Mouse (Mus musculus) liver, embryonic 13.5 days (tissue): ENCODE data around the gene Gstm6. TPM values are rescaled to one million over a fixed set of nuclear protein-coding genes. Genes with fewer than 3 reads are reported as not detected.

ENCODE experiments used
- ATAC-seq: fragments of 200-750 bp; cut with Nextera tagmentation; 2 replicates; pipeline ENCODE4 v1.8.0; 2017; ENCODE audit warnings: low read depth, mild to moderate bottlenecking, moderate number of reproducible peaks, moderate library complexity
- DNase-seq: peaks from one replicate; pipeline ENCODE4 v3.0.0; 2022
- H3K27ac ChIP-seq: fragments of 300-500 bp; sonication (generic); 2 replicates; pipeline ENCODE4 v1.5.1; 2015; ENCODE audit warnings: moderate library complexity, mild to moderate bottlenecking, inconsistent platforms
- H3K27me3 ChIP-seq: fragments of 300-500 bp; sonication (generic); 2 replicates; pipeline ENCODE4 v1.6.1; 2015; ENCODE audit warnings: mild to moderate bottlenecking, inconsistent platforms
- H3K36me3 ChIP-seq: fragments of 300-500 bp; sonication (generic); 2 replicates; pipeline ENCODE4 v1.6.1; 2015; ENCODE audit warnings: mild to moderate bottlenecking, inconsistent platforms
- H3K4me1 ChIP-seq: fragments of 300-500 bp; sonication (generic); replicated peaks from 2 replicates; pipeline ENCODE4 v1.6.1; 2015; ENCODE audit warnings: inconsistent platforms
- H3K4me2 ChIP-seq: fragments of 300-500 bp; sonication (generic); 2 replicates; pipeline ENCODE4 v1.6.1; 2015; ENCODE audit warnings: inconsistent platforms, mild to moderate bottlenecking, moderate library complexity
- H3K4me3 ChIP-seq: fragments of 300-500 bp; sonication (generic); replicated peaks from 2 replicates; pipeline ENCODE4 v1.5.1; 2015; ENCODE audit warnings: mild to moderate bottlenecking, inconsistent platforms
- H3K9ac ChIP-seq: fragments of 300-500 bp; sonication (generic); 2 replicates; pipeline ENCODE4 v1.6.1; 2015; ENCODE audit warnings: mild to moderate bottlenecking, inconsistent platforms
- H3K9me3 ChIP-seq: fragments of 300-500 bp; sonication (generic); replicated peaks from 2 replicates; pipeline ENCODE4 v1.6.1; 2016; ENCODE audit warnings: inconsistent platforms
- WGBS: fragments of 180-500 bp; shearing (Covaris S2); methylation state at CpG from one replicate; pipeline ENCODE4 v1.1.7; 2015; ENCODE audit not compliant: insufficient replicate concordance; 5-methylcytosine and 5-hydroxymethylcytosine counted together
- polyA plus RNA-seq: library from polyadenylated mRNA; unstranded; fragments of >200 nt; fragmentation: Nextera tagmentation; extraction: Ambion mirVana; gene quantifications from 2 replicates; pipeline ENCODE4 v1.2.1, GENCODE M21; 2015

The Gstm6 gene
- polyA plus RNA-seq, 1 experiment from 2014 or later = 9.0 TPM

DNA sequence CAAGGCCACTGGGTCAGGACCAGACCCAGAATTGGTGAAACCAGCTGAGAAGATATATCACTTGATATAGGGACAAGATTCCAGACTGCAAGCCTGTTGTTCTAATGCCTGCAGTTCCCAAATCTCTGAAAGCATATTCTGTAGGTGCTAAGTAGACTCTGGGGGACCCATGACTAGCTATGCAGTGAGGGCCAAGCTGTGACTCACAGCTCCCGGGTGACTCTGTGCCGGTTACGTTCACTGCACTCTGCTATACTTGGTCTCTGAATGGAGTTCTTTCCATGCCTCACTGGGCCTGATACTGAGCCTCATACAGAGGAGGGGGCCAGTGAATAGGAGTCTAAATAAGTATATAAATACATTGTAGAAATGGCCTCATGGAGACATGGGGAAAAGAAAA is 15.7 kb downstream of the Gstm6 start:
- Histone ChIP-seq H3K4me2 (no peak overlapping the region), H3K36me3 (no peaks in the 10 kb centered on the region), H3K4me3 (no peak overlapping the region), H3K9ac (no peak overlapping the region), H3K4me1 (peaks cover 13% of the 10 kb centered on the region), H3K9me3 (no peaks in the 10 kb centered on the region), H3K27ac (no peak overlapping the region), H3K27me3 (no peaks in the 10 kb centered on the region)
- whole genome bisulfite sequencing = 82% methylated on average over 3 of the region's 3 CpGs
- ATAC-seq (no peak), DNase-seq (no peak)

GRCm38 (mm10) chr3:107925335-107925734 is 18.2 kb downstream of the Gstm6 start:
- no peaks in the 10 kb centered on the region for H3K27me3 ChIP-seq
- DNase-seq = no peak
- H3K4me1 ChIP-seq = no peaks in the 10 kb centered on the region
- no peak overlapping the region for H3K9ac ChIP-seq
- ATAC-seq = no peak
- no peaks in the 10 kb centered on the region for H3K9me3 ChIP-seq
- no peaks in the 10 kb centered on the region for H3K36me3 ChIP-seq
- H3K4me2 ChIP-seq = no peak overlapping the region
- 68% methylated on average over 3 of the region's 3 CpGs for WGBS
- H3K4me3 ChIP-seq = no peak overlapping the region
- H3K27ac ChIP-seq = no peak overlapping the region

GRCm38 (mm10) chr3:107920348-107920747 is 23.2 kb downstream of the Gstm6 start:
- Histone ChIP-seq H3K27me3 (peaks cover 5% of the 10 kb centered on the region; the same call in 1 of the 2 replicates), H3K4me3 (no peak overlapping the region), H3K27ac (no peak overlapping the region), H3K9me3 (no peaks in the 10 kb centered on the region), H3K36me3 (no peaks in the 10 kb centered on the region), H3K4me1 (no peaks in the 10 kb centered on the region), H3K4me2 (no peak overlapping the region), H3K9ac (no peak overlapping the region)
- ATAC-seq (no peak), DNase-seq (no peak)
- 80% methylated on average over 5 of the region's 5 CpGs for WGBS

DNA sequence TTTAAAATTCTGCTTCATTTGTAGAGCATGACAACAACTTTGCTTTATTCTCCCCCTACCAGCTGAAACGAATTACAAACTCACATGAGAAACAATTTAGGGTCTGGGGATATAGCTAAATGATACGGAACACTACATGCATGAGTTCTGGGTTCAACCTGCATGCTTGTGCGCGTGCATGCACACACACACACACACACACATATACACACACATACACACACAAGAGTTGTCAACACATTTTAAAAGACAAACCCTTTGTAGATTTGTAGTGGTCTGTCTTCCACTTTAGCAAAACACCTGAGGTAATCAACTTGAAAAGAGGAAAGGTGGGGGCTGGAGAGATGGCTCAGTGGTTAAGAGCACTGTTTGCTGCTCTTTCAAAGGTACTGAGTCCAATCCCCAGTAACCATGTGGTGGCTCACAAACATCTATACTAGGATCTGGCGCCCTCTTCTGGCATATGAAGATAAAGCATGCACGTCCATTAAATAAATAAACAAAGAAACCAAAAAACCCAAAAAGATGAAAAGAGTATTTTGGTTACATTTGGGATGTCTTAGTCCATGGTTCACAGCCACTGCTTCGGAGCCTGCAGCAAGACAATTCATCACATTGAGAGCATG is 25.7 kb downstream of the Gstm6 start:
- Histone ChIP-seq H3K27ac (no peak overlapping the region), H3K9me3 (no peaks in the 10 kb centered on the region), H3K4me3 (no peak overlapping the region), H3K4me1 (no peaks in the 10 kb centered on the region), H3K9ac (no peak overlapping the region), H3K27me3 (peaks cover 5% of the 10 kb centered on the region; the same call in 1 of the 2 replicates), H3K4me2 (no peak overlapping the region), H3K36me3 (no peaks in the 10 kb centered on the region)
- WGBS = 48% methylated on average over 7 of the region's 7 CpGs
- no peak for ATAC-seq
- peak; percentile 34 for DNase-seq

- ATAC-seq (no peak), DNase-seq (no peak)
- H3K4me2 ChIP-seq = no peak overlapping the region
- peaks cover 5% of the 10 kb centered on the region; the same call in 1 of the 2 replicates for H3K27me3 ChIP-seq
- H3K9me3 ChIP-seq = no peaks in the 10 kb centered on the region
- H3K27ac ChIP-seq = no peak overlapping the region
- H3K9ac ChIP-seq = no peak overlapping the region
- H3K4me1 ChIP-seq = 0 out of 2 replicates have a peak, but pooled peaks cover 4% of the 10 kb centered on the region
- WGBS = 64% methylated on average over 3 of the region's 3 CpGs
- no peaks in the 10 kb centered on the region for H3K36me3 ChIP-seq
- H3K4me3 ChIP-seq = no peak overlapping the region
These were observed 26.5 kb downstream of the Gstm6 start for GRCm38 (mm10) chr3:107917097-107917496.

- H3K27me3 ChIP-seq = peaks cover 5% of the 10 kb centered on the region; the same call in 1 of the 2 replicates
- ATAC-seq (no peak), DNase-seq (no peak)
- peaks cover 4% of the 10 kb centered on the region; the same call in 1 of the 2 replicates for H3K4me1 ChIP-seq
- H3K9me3 ChIP-seq = no peaks in the 10 kb centered on the region
- no peak overlapping the region for H3K4me2 ChIP-seq
- H3K27ac ChIP-seq = no peak overlapping the region
- 79% methylated on average over 15 of the region's 15 CpGs for WGBS
- no peaks in the 10 kb centered on the region for H3K36me3 ChIP-seq
- H3K9ac ChIP-seq = no peak overlapping the region
- H3K4me3 ChIP-seq = no peak overlapping the region
These were observed 26.9 kb downstream of the Gstm6 start for GRCm38 (mm10) chr3:107916674-107917073.

DNA sequence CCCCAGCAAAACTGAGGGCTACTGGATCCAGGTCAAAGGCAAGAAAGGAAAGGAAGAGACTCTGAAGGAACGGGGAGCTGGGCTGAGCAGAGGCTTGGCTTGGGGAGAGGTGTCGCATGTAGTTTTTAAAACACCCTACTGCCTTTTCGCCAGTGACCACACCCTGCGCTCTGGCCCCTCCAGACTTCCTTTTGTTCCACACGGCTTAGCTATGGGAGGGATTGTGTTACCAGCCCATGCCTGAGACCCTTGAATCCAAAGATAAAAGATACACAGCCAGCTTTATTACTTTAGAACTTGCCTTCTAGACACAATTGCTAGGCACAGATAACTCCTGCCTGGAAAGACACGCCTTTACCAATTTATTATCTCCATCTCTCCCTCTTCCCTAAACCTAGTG is 37.6 kb downstream of the Gstm6 start:
- peaks cover 25% of the 10 kb centered on the region for H3K4me1 ChIP-seq
- H3K4me3 ChIP-seq = no peak overlapping the region
- no peak overlapping the region; the same call in 1 of the 2 replicates for H3K27ac ChIP-seq
- DNase-seq (peak; percentile 15), ATAC-seq (peak; percentile 79)
- WGBS = 16% methylated on average over 6 of the region's 6 CpGs
- peak overlapping the region; percentile 19 for H3K4me2 ChIP-seq
- H3K27me3 ChIP-seq = no peaks in the 10 kb centered on the region
- no peaks in the 10 kb centered on the region for H3K9me3 ChIP-seq
- no peak overlapping the region for H3K9ac ChIP-seq
- no peaks in the 10 kb centered on the region for H3K36me3 ChIP-seq

DNA sequence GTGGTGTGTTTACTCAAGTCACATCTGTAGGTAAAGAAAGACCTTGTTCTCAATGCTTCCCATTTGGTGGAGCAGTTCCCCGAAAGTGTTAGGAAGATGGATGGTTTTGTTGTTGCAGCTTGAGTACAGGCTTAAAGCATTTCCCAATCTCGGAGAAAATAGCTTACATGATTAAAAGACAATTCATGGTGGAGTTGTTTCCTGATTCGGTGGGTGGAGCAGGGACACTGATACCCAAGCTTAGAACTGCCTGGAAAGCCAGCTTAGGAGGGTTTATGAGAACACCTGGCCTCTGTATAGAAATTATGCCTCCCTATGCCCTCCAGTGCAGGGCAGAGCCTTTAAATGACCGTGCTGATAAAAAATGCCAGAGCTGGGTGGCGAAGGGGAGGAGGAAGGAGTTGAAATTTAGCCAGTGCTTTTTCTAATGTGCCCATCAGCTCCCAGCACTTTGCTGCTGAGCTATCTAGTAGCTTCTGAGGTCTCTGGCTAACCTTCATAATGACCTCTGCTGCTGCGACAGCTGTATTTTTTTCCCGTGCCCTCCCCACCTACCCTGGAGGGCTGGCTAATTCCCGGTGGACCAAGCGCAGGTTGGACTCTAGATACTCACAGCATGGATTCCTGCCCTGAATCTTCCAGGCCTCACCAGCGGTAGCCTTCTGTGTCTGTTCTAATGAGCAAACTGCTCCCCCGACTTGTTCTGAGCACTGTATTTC is 42.4 kb downstream of the Gstm6 start:
- Histone ChIP-seq H3K4me2 (no peak overlapping the region), H3K36me3 (peaks cover 17% of the 10 kb centered on the region), H3K27me3 (no peaks in the 10 kb centered on the region), H3K4me1 (peaks cover 26% of the 10 kb centered on the region), H3K9me3 (no peaks in the 10 kb centered on the region), H3K4me3 (no peak overlapping the region), H3K9ac (no peak overlapping the region), H3K27ac (no peak overlapping the region)
- WGBS = 70% methylated on average over 11 of the region's 11 CpGs
- DNase-seq (no peak), ATAC-seq (no peak)

DNA sequence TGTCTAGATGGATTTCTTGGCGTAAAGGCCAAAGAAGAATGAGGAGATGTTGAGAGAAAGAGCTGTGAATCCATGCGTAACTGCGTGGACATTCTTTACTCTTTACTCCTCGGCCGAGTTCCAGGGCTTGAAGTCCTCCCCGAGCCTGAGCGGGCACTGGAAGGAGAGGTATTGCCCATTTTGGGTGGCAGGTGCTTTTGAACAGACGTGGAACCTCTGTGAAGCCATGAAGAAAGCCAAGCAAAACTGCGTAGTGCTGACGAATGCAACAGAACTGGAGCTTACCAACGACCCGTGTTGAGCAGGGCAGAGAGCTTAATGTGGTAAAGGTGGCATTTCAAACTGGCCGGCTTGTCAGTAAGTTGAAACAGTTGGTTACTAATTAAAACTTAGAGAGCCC is 44.9 kb downstream of the Gstm6 start:
- Histone ChIP-seq H3K4me3 (no peak overlapping the region), H3K4me1 (peaks cover 24% of the 10 kb centered on the region), H3K27ac (no peak overlapping the region), H3K9ac (no peak overlapping the region), H3K4me2 (no peak overlapping the region), H3K27me3 (no peaks in the 10 kb centered on the region), H3K36me3 (peaks cover 17% of the 10 kb centered on the region), H3K9me3 (no peaks in the 10 kb centered on the region)
- ATAC-seq (no peak), DNase-seq (no peak)
- 87% methylated on average over 13 of the region's 13 CpGs for WGBS

- no peaks in the 10 kb centered on the region for H3K27me3 ChIP-seq
- H3K27ac ChIP-seq = peak within 1 kb of the TSS; percentile 88
- 5% methylated on average over 40 of the region's 40 CpGs for WGBS
- H3K4me1 ChIP-seq = peaks cover 24% of the 10 kb centered on the region
- H3K36me3 ChIP-seq = peaks cover 17% of the 10 kb centered on the region
- peak within 1 kb of the TSS; percentile 73 for H3K4me3 ChIP-seq
- ATAC-seq = peak; percentile 92
- no peaks in the 10 kb centered on the region for H3K9me3 ChIP-seq
- H3K4me2 ChIP-seq = peak within 1 kb of the TSS; percentile 91
- peak; percentile 82 for DNase-seq
- H3K9ac ChIP-seq = peak within 1 kb of the TSS; percentile 83
These were observed 47.6 kb downstream of the Gstm6 start, which contains the start of gene Gstm5 for GRCm38 (mm10) chr3:107895720-107896569. Gstm5 (plus strand) TSS chr3:107895821.

DNA sequence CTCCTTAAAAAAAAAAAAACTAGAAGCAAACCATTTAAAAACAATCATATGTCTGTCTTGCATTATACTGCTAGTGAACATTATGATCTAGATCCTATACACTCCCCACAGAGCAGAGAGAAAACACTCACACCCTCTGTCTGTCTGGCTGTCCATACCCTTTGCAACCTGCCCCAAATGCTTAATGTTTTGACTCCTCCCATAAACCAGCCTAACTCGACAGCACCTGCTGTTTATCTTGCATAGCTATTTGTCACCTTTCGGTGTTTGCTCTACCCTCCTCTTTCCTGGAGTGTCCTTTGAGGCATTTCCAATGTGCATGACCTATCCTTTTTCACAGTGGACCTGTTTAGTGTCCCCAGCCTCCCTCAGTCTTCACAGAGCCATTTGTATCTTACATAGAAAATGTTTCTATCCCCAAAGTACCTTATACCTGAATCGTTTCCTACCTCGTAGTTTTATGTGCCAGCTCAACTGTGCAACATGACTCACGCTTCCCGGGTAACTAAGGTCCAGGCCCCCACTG is 48.3 kb downstream of the Gstm6 start:
- Histone ChIP-seq H3K4me3 (peak overlapping the region; percentile 73), H3K9ac (peak overlapping the region; percentile 83), H3K36me3 (peaks cover 17% of the 10 kb centered on the region), H3K9me3 (no peaks in the 10 kb centered on the region), H3K4me2 (peak overlapping the region; percentile 91), H3K27ac (peak overlapping the region; percentile 88), H3K4me1 (peaks cover 24% of the 10 kb centered on the region), H3K27me3 (no peaks in the 10 kb centered on the region)
- peak; percentile 12 for DNase-seq
- peak; percentile 53 for ATAC-seq
- 6% methylated on average over 6 of the region's 6 CpGs for WGBS
